7 mouse cellular contexts compared by ENCODE assay signal in genomic region chr17:30008392-30008791, GRCm38 (mm10). TPM values are rescaled to one million over a fixed set of nuclear protein-coding genes. Genes with fewer than 3 reads are reported as not detected.
DNase-seq lines count a peak whose midpoint lies in the region; ATAC-seq and TF ChIP-seq lines count a peak whose summit lies in the region.

No protein-coding gene starts in this region.

- H3K9ac ChIP-seq in forebrain, embryonic 16.5 days (replicated peaks; ENCODE audit: low read depth, low read length) = no peak overlapping the region
- H3K9ac ChIP-seq in midbrain, embryonic 16.5 days (ENCODE audit: low read depth, low read length) = no peak overlapping the region

- H3K4me2 ChIP-seq in forebrain, embryonic 16.5 days (ENCODE audit: low read length) = peak overlapping the region; percentile 11; the same call in 1 of the 2 replicates
- H3K4me2 ChIP-seq in midbrain, embryonic 16.5 days (ENCODE audit: low read length) = peak overlapping the region; percentile 83

- DNase-seq in kidney, adult 2 months = no peak
- no peak for DNase-seq in kidney, postnatal 36 days
- peak; percentile 22 for DNase-seq in ZHBTc4 (ENCODE audit: low read depth, low spot score)
- DNase-seq in cerebellum, postnatal 14 days = no peak
- DNase-seq in cerebellum, adult 9-10 months = no peak

- 0 out of 2 replicates have a peak overlapping the region, but pooled peaks have one; percentile 67 for H3K27ac ChIP-seq in kidney, adult 2 months (ENCODE audit: insufficient read depth, low read depth, low read length)
- no peak overlapping the region for H3K27ac ChIP-seq in forebrain, embryonic 16.5 days (ENCODE audit: low read length)
- no peak overlapping the region for H3K27ac ChIP-seq in midbrain, embryonic 16.5 days (ENCODE audit: low read length)

- no peak for ATAC-seq in forebrain, embryonic 16.5 days
- no peak for ATAC-seq in midbrain, embryonic 16.5 days

- no peaks in the 10 kb centered on the region for H3K9me3 ChIP-seq in forebrain, embryonic 16.5 days (ENCODE audit: control insufficient read depth, low read length)
- no peaks in the 10 kb centered on the region for H3K9me3 ChIP-seq in midbrain, embryonic 16.5 days (replicated peaks; ENCODE audit: control insufficient read depth, low read length, poor library complexity, severe bottlenecking)

- H3K4me1 ChIP-seq in kidney, adult 2 months (ENCODE audit: control insufficient read depth, insufficient read depth, low read length) = peaks cover 28% of the 10 kb centered on the region
- peaks cover 37% of the 10 kb centered on the region for H3K4me1 ChIP-seq in forebrain, embryonic 16.5 days (replicated peaks; ENCODE audit: control insufficient read depth, insufficient read depth, low read length)
- H3K4me1 ChIP-seq in midbrain, embryonic 16.5 days (ENCODE audit: control insufficient read depth, insufficient read depth, low read length) = peaks cover 43% of the 10 kb centered on the region

- no peak for TF ChIP-seq CTCF in kidney, adult 2 months (conservative IDR thresholded peaks at IDR 0.05; ENCODE audit: insufficient read depth, insufficient read length, low read depth, low read length)

- TF ChIP-seq POLR2A in kidney, adult 2 months (IDR thresholded peaks at IDR 0.05; ENCODE audit: low read depth, low read length) = no peak

- H3K4me3 ChIP-seq in kidney, adult 2 months (ENCODE audit: insufficient read depth, low read depth, low read length) = no peak overlapping the region
- no peak overlapping the region for H3K4me3 ChIP-seq in forebrain, embryonic 16.5 days (replicated peaks; ENCODE audit: low read length)
- H3K4me3 ChIP-seq in midbrain, embryonic 16.5 days (ENCODE audit: low read depth, low read length) = no peak overlapping the region

- no peaks in the 10 kb centered on the region for H3K36me3 ChIP-seq in kidney, adult 2 months (ENCODE audit: control insufficient read depth, insufficient read depth, low read length)
- H3K36me3 ChIP-seq in forebrain, embryonic 16.5 days (ENCODE audit: control insufficient read depth, insufficient read depth) = no peaks in the 10 kb centered on the region
- H3K36me3 ChIP-seq in midbrain, embryonic 16.5 days (ENCODE audit: control insufficient read depth, insufficient read depth, low read length) = no peaks in the 10 kb centered on the region

- H3K27me3 ChIP-seq in kidney, adult 2 months (replicated peaks; ENCODE audit: control insufficient read depth, insufficient read depth, low read length) = no peaks in the 10 kb centered on the region
- H3K27me3 ChIP-seq in forebrain, embryonic 16.5 days (replicated peaks; ENCODE audit: control insufficient read depth, insufficient read depth, low read length) = no peaks in the 10 kb centered on the region
- H3K27me3 ChIP-seq in midbrain, embryonic 16.5 days (ENCODE audit: control insufficient read depth, insufficient read depth, low read depth, low read length) = no peaks in the 10 kb centered on the region

RNA-seq across cellular contexts. Expression of gene Zfand3, which starts 3.9 kb away (rescaled TPM):
- polyA plus RNA-seq in kidney, adult 2 months (2012; rRNA removed) = 103 and 111 TPM in 2 replicates
- 57.0 and 58.4 TPM in 2 replicates for polyA plus RNA-seq in forebrain, embryonic 16.5 days (2015; fragmentation: Nextera tagmentation; extraction: Ambion mirVana)
- polyA plus RNA-seq in midbrain, embryonic 16.5 days (2015; fragmentation: Nextera tagmentation; extraction: Ambion mirVana) = 48.7 and 51.5 TPM in 2 replicates

RNA-seq across cellular contexts. Expression of gene Mdga1, which starts 38.5 kb away (rescaled TPM):
- 0.50 and 1.3 TPM in 2 replicates for polyA plus RNA-seq in kidney, adult 2 months (2012; rRNA removed)
- 10.7 TPM in 2 replicates for polyA plus RNA-seq in forebrain, embryonic 16.5 days (2015; fragmentation: Nextera tagmentation; extraction: Ambion mirVana)
- polyA plus RNA-seq in midbrain, embryonic 16.5 days (2015; fragmentation: Nextera tagmentation; extraction: Ambion mirVana) = 14.3 and 14.7 TPM in 2 replicates
